Mouse (Mus musculus) adrenal gland, postnatal 14 days (tissue): ENCODE results near the gene Ptprd. TPM values are rescaled to one million over a fixed set of nuclear protein-coding genes. Genes with fewer than 3 reads are reported as not detected.

Experiments used
- DNase-seq: peaks from one replicate; pipeline ENCODE4 v3.0.0; 2021; ENCODE audit warnings: mixed read lengths
- long read RNA-seq, 2 experiments: library from polyadenylated mRNA; stranded (forward); transcript quantifications; one replicate each; pipeline ENCODE4 v2.0.0; 2021
- total RNA-seq: library from RNA; stranded (reverse); gene quantifications from 2 replicates; pipeline ENCODE4 v1.2.3, GENCODE M21; 2021

The Ptprd gene
- total RNA-seq, result 84.3 and 101 TPM in 2 replicates
- long read RNA-seq, experiment 1, partial matches to known transcripts, result 5 of 9 reads
- long read RNA-seq, experiment 1, other reads (novel, unspliced or antisense), result 4 of 9 reads
- long read RNA-seq, experiment 2, partial matches to known transcripts, result 3 of 8 reads
- long read RNA-seq, experiment 2, other reads (novel, unspliced or antisense), result 5 of 8 reads

- peak; percentile 37 for DNase-seq
Observed at GRCm38 (mm10) chr4:78211529-78212494, at the start of gene Ptprd. TSS of gene Ptprd (minus strand) at chr4:78211961.

GRCm38 (mm10) chr4:78235820-78236219 is 24.1 kb upstream of the Ptprd start:
- no peak for DNase-seq

GRCm38 (mm10) chr4:78235316-78235715 is 23.6 kb upstream of the Ptprd start:
- no peak for DNase-seq

DNA sequence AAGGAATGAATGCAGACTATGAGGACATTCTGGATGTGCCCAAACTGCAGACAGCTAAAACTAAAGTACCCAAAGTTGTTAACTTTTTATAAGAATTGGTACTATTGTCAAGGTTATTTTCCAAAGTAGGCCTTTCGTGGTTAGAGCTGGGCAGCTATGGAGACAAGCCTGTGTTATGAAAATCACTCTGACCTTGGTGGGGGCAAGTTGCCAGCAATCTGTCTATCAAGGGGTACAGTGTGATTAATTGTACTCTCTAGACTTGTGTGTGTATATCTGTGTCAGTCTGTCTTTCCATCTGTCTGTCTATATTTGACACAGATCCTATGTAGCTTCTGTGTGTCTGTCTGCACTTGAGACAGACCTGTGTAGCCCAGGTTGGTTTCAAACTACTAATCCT is 22.9 kb upstream of the Ptprd start:
- no peak for DNase-seq

DNA sequence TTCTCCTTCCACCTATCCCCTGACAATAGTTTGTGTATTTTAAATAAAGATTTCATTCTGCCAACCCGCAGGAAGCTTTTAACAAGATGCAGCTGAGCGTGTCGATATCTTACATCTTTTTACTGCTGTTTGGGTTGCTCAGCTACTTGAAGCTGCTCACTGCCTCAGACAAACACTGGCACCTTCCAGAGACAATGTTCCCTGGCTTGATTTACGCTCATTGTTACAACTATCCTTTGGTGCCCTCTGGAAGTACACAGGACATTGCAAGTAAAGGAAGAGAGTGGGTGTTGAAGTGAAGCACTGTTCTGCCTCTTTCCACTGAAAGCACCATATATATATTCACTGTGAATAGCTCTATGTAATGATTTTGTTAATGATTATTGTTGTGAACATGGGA is 2.2 kb upstream of the Ptprd start:
- no peak for DNase-seq

DNA sequence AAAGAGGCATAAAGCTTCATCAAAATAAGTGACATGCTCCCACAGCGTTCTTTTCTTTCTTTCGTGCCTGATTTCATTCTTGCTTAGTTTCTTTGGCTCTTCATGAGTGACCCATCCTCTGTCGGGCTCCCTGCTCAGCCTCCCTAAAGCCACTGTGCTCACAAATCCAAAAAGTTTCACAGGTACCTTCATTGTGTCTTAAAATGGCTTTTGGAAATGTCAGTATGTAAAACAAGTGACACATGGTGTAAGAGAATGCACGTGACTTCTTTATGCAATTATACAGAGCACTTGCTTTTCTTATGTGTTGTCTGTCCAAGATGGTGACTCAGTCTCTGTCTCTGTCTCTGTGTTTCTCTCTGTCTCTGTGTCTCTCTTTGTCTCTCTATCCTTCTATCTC is 1.2 kb upstream of the Ptprd start:
- DNase-seq, result no peak

GRCm38 (mm10) chr4:78210878-78211528 is 758 bp downstream of the Ptprd start:
- no peak for DNase-seq

- DNase-seq, result no peak
Observed at GRCm38 (mm10) chr4:78205018-78205417, 6.7 kb downstream of the Ptprd start.

DNA sequence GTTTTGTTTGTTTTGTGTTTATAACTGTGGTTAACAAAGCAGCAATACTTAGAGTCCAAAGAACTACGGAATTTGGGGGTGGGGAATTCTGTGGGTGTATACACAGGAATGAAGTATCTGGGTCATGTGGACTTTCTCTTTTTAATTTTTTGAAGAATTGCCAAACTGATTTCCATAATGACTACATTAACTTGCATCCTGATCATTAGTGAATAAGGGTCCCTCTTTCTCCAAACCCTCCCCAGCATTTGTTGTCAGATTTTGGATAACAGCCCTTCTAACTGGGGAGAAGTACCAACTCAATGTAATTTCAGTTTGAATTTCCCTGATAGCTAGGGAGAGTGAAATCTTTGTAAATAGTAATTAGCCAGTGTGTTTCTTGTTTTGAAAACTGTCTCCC is 43.3 kb downstream of the Ptprd start:
- no peak for DNase-seq

- peak; percentile 31 for DNase-seq
Observed at GRCm38 (mm10) chr4:78160451-78160850, 51.3 kb downstream of the Ptprd start.

DNA sequence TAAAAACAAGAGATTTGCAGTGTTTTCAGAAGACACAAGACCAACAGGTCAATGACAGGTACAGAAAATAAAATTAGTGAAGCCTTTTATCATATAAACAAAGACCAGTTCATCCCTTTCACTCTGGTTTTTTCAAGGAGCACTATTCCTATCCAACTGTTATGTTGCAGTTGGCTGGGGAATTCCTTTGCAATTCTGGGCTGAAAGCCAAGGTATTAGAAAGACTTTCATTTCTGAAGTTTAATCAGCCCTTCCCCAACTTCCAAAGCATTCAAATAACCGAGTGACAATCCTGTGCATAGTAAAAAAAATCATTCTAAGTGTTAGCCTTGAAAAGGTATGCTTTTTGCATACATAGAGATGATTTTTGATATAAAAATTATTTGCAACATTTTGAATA is 61.2 kb downstream of the Ptprd start:
- DNase-seq, result no peak

DNA sequence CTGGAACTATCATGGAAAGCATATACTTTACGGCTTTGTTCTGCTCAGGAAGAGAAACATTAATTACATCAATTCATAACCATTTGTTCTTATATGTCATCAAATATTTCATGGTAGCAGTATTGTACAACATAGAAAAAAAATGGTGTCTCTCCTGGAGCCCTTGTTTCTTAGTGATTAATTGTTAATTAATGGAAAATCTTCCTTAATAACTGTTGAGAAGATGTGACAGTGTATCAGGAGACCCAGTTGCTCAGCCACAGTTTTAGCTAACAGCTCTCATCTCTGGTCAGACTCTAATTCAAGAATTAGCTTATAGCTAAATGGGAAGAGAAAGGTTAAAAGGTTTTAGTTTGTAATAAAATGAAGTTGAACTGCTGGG is 69.0 kb downstream of the Ptprd start:
- DNase-seq, result no peak

DNA sequence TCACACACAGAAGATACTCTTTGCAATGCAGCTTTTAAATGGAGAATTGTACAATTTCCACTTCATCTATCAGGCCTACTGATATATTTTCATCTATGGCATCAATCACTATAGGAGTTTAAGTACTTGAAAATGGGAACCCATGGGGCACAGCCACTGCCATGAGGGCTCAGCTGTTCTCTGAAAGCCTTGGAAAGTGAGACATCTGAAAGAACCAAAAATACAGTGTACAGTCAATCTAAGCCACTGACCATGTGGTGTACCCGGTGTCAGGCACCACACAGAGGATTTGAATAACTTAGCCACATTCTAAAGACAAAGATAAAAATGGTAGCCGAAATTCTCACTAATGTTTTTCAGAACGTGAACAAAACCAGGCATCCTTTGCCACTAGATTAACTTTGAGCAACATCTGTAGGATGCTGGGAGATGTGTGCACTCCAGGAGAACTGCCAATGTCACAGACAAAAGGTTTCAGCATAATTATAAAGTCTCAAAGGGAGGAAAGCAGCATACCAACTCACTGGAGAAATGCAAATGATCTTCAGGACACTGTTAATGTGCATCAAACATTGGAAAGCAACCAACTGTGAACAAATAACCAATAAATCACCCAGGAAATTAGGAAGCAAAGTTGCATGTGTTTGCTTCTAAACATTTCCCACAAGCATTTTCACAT is 69.5 kb downstream of the Ptprd start:
- no peak for DNase-seq

GRCm38 (mm10) chr4:78110898-78111297 is 100.9 kb downstream of the Ptprd start:
- no peak for DNase-seq

DNA sequence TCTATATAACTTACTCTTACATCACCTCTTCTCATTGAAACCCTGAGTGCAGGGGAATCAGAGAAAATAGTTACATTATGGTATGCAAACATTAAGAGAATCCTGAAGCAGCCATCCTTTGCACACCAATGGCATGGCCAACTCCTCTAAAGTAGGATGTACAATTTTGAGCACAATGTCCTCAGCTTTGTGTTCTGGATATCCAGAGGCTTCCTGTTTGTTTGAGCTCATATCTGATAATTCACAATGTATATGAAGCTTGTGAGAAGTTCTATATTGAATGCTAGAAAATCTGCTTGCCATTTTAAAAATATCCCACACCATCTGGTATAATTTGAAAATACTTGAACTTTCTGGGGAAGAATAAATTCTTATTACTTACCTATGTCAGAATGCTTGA is 114.2 kb downstream of the Ptprd start:
- DNase-seq, result no peak

DNA sequence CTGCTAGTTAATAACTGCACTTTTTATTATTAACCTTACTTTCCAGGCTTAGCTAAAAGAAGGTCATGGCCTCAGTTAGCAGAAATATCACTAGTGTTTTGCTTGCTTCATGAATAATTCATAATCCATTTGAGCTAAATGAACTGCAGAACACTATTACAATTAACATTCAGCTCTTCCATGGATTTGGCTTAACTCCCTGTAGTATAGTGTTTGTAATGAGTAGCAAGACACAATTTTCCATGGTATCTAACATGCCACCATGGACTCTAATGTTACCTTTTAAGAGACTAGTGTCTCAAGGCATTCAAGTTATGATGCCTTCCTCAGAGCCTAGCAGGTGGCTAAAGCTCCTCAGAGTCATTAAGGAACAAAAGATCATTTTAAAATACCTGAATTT is 129.0 kb downstream of the Ptprd start:
- DNase-seq, result no peak

DNA sequence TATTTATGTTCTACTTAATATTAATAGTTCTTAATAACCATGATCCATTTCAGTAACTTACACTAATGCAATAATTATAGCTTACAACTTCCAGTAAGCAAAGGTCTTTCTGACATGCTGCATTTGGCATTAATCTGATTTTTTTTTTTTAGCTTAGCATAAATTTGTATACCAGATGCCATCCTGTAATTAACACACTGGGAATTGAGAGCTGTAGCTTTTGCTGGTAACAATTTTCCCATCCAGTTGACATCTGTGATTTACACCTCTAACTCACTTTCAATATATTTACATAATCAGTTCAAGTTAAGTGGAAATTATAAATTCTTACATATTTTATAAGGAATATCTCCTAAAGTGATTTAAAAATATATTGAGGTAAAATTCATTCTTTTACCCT is 134.3 kb downstream of the Ptprd start:
- no peak for DNase-seq

- DNase-seq, result no peak
Observed at GRCm38 (mm10) chr4:78077087-78077486, 134.7 kb downstream of the Ptprd start.

DNA sequence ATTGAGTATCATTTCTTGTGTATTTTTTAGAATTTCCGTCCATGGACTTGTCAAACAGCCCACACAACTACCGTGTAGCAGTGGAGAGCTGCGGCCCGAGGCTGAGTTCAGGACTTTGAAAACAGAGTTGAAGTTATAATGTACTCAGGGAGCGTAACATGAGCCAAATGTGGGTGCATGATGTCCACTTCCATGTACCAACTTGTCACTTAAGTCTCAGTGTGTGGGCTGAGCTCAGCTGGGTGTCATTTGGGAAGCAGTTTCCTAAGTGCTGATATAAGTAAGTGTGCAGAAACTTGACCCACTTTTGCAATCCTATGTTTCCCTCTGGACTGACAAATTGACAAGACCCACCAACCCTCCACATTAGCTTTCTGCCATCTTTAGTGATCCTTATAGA is 173.4 kb downstream of the Ptprd start:
- DNase-seq, result no peak

DNA sequence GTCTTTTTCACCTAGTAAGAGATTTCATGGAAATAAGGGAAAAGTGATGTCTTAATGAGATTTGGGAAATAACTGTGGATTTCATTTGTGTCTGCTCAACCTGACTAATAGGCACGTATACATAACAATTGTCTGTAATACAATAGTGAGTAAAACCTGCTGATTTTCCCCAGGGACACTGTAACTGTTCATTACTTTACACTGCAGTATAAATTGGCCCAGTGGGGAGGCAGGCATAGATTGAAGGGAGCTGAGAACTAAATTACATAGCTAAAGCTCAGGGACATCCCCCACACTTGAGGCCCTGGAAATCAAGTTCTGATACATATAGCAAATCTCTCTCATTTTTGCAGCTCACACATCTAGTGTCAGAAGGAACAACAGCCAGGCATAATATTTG is 209.7 kb downstream of the Ptprd start:
- no peak for DNase-seq

- no peak for DNase-seq
Observed at GRCm38 (mm10) chr4:77992709-77993108, 219.1 kb downstream of the Ptprd start.

DNA sequence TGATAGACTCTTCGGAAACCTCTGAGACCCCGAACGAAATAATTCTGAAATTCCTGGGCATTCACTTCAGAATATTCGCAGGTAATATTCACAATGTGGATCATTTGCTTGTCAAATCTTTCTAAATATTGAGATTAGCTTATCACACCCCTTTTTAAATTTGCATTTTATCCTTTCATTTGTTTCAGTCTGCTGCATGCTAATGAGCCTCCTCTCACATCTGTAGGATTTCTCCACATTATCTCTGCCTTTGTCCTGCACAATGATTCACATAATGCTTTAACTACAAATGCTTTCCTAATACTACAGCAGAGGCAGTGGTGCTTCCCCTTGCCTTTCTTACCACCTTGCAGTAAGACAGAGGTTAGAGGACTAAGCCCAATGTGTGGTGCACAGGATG is 229.7 kb downstream of the Ptprd start:
- DNase-seq, result no peak

GRCm38 (mm10) chr4:77961711-77962110 is 250.1 kb downstream of the Ptprd start:
- DNase-seq, result peak; percentile 18
